Mouse (Mus musculus) MEL-GATA-1-ER (cell line): ENCODE data around the gene Relb.

Experiments
- DNase-seq: peaks from one replicate; pipeline ENCODE4 v3.0.0-alpha.2; 2012; ENCODE audit warnings: low read depth; ENCODE audit errors: extremely low read depth

Gene Relb

DNA sequence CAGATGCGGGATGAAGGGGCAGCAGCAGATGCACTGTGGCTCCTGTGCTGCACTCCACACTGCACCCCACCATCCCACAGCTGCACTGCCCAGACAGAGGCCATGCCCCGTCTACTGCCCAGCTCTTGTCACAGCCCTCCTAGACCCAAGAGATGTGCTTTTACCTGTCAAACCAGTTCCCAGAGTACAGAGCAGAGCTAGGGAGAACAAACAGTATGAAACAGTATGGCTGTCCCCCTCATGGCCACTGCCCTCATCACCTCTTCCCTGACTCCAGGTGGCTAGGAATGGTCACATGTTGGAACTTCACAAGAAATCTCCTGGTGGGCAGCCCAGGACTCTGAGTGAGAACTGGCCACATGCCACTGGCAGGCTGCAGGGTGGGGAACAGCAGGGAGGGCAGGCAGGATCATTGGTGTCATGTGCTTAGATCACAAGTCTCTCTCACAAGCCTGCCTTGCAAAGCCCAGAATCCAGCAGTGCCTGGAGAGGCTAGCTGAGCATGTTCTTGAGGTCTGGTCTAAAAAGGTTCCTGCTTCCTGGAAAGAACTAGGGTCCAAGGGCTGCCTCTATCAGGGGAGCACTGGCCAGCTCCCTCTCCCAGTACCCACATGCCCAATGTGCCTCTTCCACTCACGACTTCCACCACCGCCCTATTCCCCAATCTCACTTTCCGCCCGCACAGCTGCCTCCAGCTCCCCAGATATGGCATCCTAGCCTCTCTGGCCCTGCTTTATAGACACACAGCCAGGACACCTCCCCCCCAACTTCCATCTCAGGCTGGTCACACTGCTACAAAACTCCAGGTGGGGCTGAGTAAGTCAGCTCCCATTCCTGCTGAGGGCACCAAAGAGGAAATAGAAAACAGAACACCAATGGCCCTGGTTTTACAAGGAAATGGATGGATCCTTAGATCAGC lies 71.0 kb downstream of the Relb start:
- no peak for DNase-seq

GRCm38 (mm10) chr7:19557086-19557485 lies 72.2 kb downstream of the Relb start:
- no peak for DNase-seq
